Mouse (Mus musculus) neural tube, embryonic 14.5 days (tissue): ENCODE measurements at regions not wholly inside any gene's neighbourhood (a gene's known extent, or its start where the extent isn't known, plus 50 kb on each side); places are given as distances from the start of the nearest gene placed in this dataset.

Experiments
- ATAC-seq: fragments of 200-750 bp; cut with Nextera tagmentation; 2 replicates; pipeline ENCODE4 v1.8.0; 2017; ENCODE audit warnings: low read depth, mild to moderate bottlenecking, moderate TSS enrichment, moderate library complexity
- H3K27ac ChIP-seq: fragments of 300-500 bp; sonication (generic); 2 replicates; pipeline ENCODE4 v1.5.1; 2014; ENCODE audit warnings: low read depth, mild to moderate bottlenecking, control low read depth, low read length, moderate library complexity, mixed read lengths
- H3K27me3 ChIP-seq: fragments of 300-500 bp; sonication (generic); 2 replicates; pipeline ENCODE4 v1.6.1; 2014; ENCODE audit warnings: low read length; ENCODE audit not compliant: control insufficient read depth, insufficient read depth
- H3K36me3 ChIP-seq: fragments of 300-500 bp; sonication (generic); 2 replicates; pipeline ENCODE4 v1.6.1; 2014; ENCODE audit warnings: low read length, mixed read lengths; ENCODE audit not compliant: control insufficient read depth, insufficient read depth
- H3K4me1 ChIP-seq: fragments of 300-500 bp; sonication (generic); 2 replicates; pipeline ENCODE4 v1.6.1; 2014; ENCODE audit warnings: low read length; ENCODE audit not compliant: control insufficient read depth, insufficient read depth
- H3K4me2 ChIP-seq: fragments of 300-500 bp; sonication (generic); 2 replicates; pipeline ENCODE4 v1.6.1; 2014; ENCODE audit warnings: mild to moderate bottlenecking, low read depth, low read length, control low read depth
- H3K4me3 ChIP-seq: fragments of 300-500 bp; sonication (generic); 2 replicates; pipeline ENCODE4 v1.5.1; 2014; ENCODE audit warnings: low read depth, low read length, control low read depth, mixed read lengths
- H3K9ac ChIP-seq: fragments of 300-500 bp; sonication (generic); replicated peaks from 2 replicates; pipeline ENCODE4 v1.6.1; 2014; ENCODE audit warnings: low read depth, mild to moderate bottlenecking, control low read depth, low read length, mixed read lengths
- H3K9me3 ChIP-seq: fragments of 300-500 bp; sonication (generic); 2 replicates; pipeline ENCODE4 v1.6.1; 2016; ENCODE audit warnings: low read length; ENCODE audit not compliant: control insufficient read depth
- WGBS: fragments of 180-500 bp; shearing (Covaris S2); extraction: QIAGEN DNeasy Blood & Tissue Kit; methylation state at CpG from one replicate; pipeline ENCODE4 v1.1.7; 2014; 5-methylcytosine and 5-hydroxymethylcytosine counted together

GRCm38 (mm10) chr9:59171576-59171975, 119.8 kb upstream of the Adpgk start:
- 82% methylated on average over 2 of the region's 2 CpGs for whole genome bisulfite sequencing
- Histone ChIP-seq H3K4me3 (no peak overlapping the region), H3K27me3 (no peaks in the 10 kb centered on the region), H3K27ac (no peak overlapping the region), H3K9ac (no peak overlapping the region), H3K9me3 (no peaks in the 10 kb centered on the region), H3K4me1 (no peaks in the 10 kb centered on the region), H3K36me3 (no peaks in the 10 kb centered on the region), H3K4me2 (no peak overlapping the region)
- ATAC-seq, result no peak

GRCm38 (mm10) chr9:59163390-59163976, 127.2 kb upstream of the Neo1 start:
- H3K9me3 ChIP-seq, result no peaks in the 10 kb centered on the region
- H3K27me3 ChIP-seq, result no peaks in the 10 kb centered on the region
- peak; percentile 87 for ATAC-seq
- H3K4me1 ChIP-seq, result peaks cover 9% of the 10 kb centered on the region; the same call in 1 of the 2 replicates
- no peaks in the 10 kb centered on the region for H3K36me3 ChIP-seq
- no peak overlapping the region for H3K4me3 ChIP-seq
- WGBS, result 3% methylated on average over 6 of the region's 6 CpGs
- H3K4me2 ChIP-seq, result no peak overlapping the region
- peak overlapping the region; percentile 75 for H3K27ac ChIP-seq
- H3K9ac ChIP-seq, result no peak overlapping the region

- H3K4me2 ChIP-seq, result no peak overlapping the region
- WGBS, result 4% methylated on average over 4 of the region's 4 CpGs
- H3K9me3 ChIP-seq, result no peaks in the 10 kb centered on the region
- H3K36me3 ChIP-seq, result no peaks in the 10 kb centered on the region
- H3K27ac ChIP-seq, result peak overlapping the region; percentile 75; the same call in 1 of the 2 replicates
- no peak overlapping the region for H3K4me3 ChIP-seq
- no peaks in the 10 kb centered on the region for H3K27me3 ChIP-seq
- ATAC-seq, result peak; percentile 91
- no peak overlapping the region for H3K9ac ChIP-seq
- peaks cover 9% of the 10 kb centered on the region; the same call in 1 of the 2 replicates for H3K4me1 ChIP-seq
Observed at GRCm38 (mm10) chr9:59162954-59163353, 126.7 kb upstream of the Neo1 start.

- H3K36me3 ChIP-seq, result no peaks in the 10 kb centered on the region
- no peaks in the 10 kb centered on the region for H3K27me3 ChIP-seq
- no peak overlapping the region for H3K4me2 ChIP-seq
Observed at GRCm38 (mm10) chr9:59157663-59158062, 121.4 kb upstream of the Neo1 start.

GRCm38 (mm10) chr9:59153945-59154344, 117.7 kb upstream of the Neo1 start:
- no peak overlapping the region for H3K4me3 ChIP-seq
- H3K36me3 ChIP-seq, result no peaks in the 10 kb centered on the region
- ATAC-seq, result no peak
- H3K27me3 ChIP-seq, result no peaks in the 10 kb centered on the region
- H3K4me2 ChIP-seq, result no peak overlapping the region
- H3K9me3 ChIP-seq, result no peaks in the 10 kb centered on the region
- 83% methylated on average over 3 of the region's 3 CpGs for WGBS
- H3K27ac ChIP-seq, result no peak overlapping the region
- H3K4me1 ChIP-seq, result peaks cover 3% of the 10 kb centered on the region; the same call in 1 of the 2 replicates
- no peak overlapping the region for H3K9ac ChIP-seq

More at GRCm38 (mm10) chr9:59157663-59158062, 121.4 kb upstream of the Neo1 start:
- Histone ChIP-seq H3K4me3 (no peak overlapping the region), H3K27ac (no peak overlapping the region), H3K9me3 (no peaks in the 10 kb centered on the region), H3K9ac (no peak overlapping the region), H3K4me1 (peaks cover 3% of the 10 kb centered on the region)
- no peak for ATAC-seq
- 88% methylated on average over 5 of the region's 5 CpGs for WGBS

GRCm38 (mm10) chr9:59153126-59153525, 116.9 kb upstream of the Neo1 start:
- Histone ChIP-seq H3K4me3 (no peak overlapping the region), H3K36me3 (no peaks in the 10 kb centered on the region), H3K27me3 (no peaks in the 10 kb centered on the region), H3K27ac (no peak overlapping the region), H3K9ac (no peak overlapping the region), H3K4me2 (no peak overlapping the region), H3K4me1 (peaks cover 3% of the 10 kb centered on the region; the same call in 1 of the 2 replicates), H3K9me3 (no peaks in the 10 kb centered on the region)
- WGBS, result 25% methylated on average over 5 of the region's 5 CpGs
- no peak for ATAC-seq

- H3K27ac ChIP-seq, result no peak overlapping the region
- H3K36me3 ChIP-seq, result no peaks in the 10 kb centered on the region
- WGBS, result 79% methylated on average over 3 of the region's 3 CpGs
- no peak for ATAC-seq
- H3K4me3 ChIP-seq, result no peak overlapping the region
- no peaks in the 10 kb centered on the region for H3K27me3 ChIP-seq
- no peak overlapping the region for H3K9ac ChIP-seq
- no peaks in the 10 kb centered on the region for H3K9me3 ChIP-seq
- H3K4me2 ChIP-seq, result no peak overlapping the region
- H3K4me1 ChIP-seq, result no peaks in the 10 kb centered on the region
Observed at GRCm38 (mm10) chr9:59144256-59144800, 108.1 kb upstream of the Neo1 start.

- Histone ChIP-seq H3K27me3 (no peaks in the 10 kb centered on the region), H3K4me1 (no peaks in the 10 kb centered on the region), H3K27ac (no peak overlapping the region), H3K9ac (no peak overlapping the region), H3K4me2 (no peak overlapping the region), H3K9me3 (no peaks in the 10 kb centered on the region), H3K4me3 (no peak overlapping the region), H3K36me3 (no peaks in the 10 kb centered on the region)
- 92% methylated on average over 4 of the region's 4 CpGs for WGBS
- ATAC-seq, result no peak
Observed at GRCm38 (mm10) chr9:59143610-59144009, 107.4 kb upstream of the Neo1 start.

- Histone ChIP-seq H3K4me1 (0 out of 2 replicates have a peak, but pooled peaks cover 9% of the 10 kb centered on the region), H3K4me3 (no peak overlapping the region), H3K4me2 (no peak overlapping the region), H3K36me3 (no peaks in the 10 kb centered on the region), H3K27ac (no peak overlapping the region), H3K27me3 (no peaks in the 10 kb centered on the region), H3K9me3 (no peaks in the 10 kb centered on the region), H3K9ac (no peak overlapping the region)
- 26% methylated on average over 15 of the region's 15 CpGs for WGBS
- peak; percentile 61; the same call in 1 of the 2 replicates for ATAC-seq
Observed at GRCm38 (mm10) chr9:59134171-59135041, 98.2 kb upstream of the Neo1 start.
